Mouse (Mus musculus): ENCODE measurements around the gene Polg2.
"Not testable (repeated sequence)": the region's sequence is repeated elsewhere in the genome, so short reads cannot be mapped to it uniquely, and the experiment has no call there.

Polg2 gene

DNA sequence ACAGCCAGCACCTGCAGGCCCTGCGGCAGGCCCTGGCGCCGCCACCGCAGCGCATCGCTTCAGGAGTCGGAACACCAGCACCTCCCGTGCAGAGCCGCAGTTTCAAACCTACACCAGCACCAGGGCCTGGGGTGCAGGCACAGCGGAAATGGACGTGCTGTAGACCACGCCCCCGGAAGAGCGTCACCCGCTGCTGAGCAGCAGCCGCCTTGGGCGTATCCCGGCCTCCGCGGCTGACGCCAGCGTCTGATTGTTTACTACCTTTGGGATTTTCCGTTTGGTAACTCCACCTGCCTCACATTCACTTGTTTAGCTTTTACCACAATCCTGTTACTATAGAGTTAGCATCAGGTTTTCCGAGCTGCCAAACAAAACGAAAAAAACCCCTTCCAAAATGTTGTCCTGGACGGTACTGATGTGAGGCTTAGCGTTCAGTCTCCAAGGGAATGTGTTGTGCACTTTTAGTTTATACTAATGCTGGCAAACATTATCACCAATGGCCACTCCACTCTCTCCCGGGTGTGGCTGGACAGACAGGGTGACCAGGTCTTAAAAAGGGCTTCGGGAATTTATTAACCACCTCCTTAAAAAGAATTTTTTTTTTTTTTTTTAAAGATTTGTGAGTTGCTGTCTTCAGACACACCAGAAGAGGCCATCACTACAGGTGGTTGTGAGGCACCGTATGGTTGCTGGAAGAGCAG, at the start of gene Polg2:
TSS of gene Polg2 (minus strand) at position 150 of the 701 bp plus-strand sequence.
- peak; percentile 93 to 95 for DNase-seq

DNA sequence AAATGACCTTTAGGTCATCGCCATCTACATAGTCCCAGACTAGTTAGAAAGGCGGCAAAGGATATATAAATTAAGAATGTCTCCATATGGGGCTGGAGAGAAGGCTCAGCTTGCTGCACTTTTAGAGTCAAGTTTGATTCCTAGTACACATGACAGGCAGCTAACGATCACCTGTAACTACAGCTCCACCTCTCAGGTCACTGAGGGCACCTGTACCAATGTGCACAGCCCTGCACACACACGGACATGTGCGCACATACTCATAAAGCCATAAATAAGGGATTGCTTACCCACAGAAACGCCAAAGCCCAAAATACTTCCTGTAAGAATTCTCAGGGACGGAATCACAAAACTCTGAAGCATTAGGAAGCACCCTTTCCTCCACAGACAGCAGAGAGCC, 48.7 kb upstream of the Polg2 start:
- no peak for DNase-seq

DNA sequence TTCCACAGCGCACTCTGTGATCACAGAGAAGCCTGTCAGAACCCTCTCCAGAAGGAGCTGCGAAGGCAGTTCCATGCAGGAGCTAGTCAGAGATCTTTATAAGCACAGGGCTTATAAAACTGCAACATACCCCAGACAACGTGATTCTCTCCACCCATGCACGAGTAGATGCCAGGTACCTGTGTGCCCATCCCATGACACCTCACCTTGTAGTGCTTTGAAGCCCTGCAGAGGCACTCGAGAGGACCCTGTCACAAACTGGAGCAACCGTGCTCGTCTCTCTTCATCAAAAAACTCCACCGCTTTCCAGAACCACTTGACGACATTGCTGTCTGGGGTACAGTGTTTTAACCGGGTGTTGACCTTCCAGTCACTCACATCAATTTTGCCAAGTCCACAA, 45.1 kb upstream of the Polg2 start:
- DNase-seq = no peak

DNA sequence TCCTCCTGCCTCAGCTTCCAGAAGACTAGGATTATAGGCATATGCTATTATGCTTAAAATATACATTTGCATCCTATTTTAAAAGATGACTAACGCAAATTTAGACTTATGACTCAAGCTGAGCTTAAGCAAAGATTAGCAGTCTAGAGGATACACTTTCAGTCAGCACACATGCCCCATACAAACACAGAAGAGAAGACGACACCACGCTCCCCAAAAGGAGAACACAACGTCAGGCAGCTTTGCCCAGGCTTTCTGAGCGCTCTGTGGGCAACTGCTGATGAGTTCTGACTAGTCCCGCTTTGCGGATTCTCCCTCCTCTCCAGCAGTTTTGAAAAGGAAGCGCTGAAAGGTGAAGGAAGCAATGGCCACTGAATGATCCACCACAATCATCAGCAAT, 44.4 kb upstream of the Polg2 start:
- no peak for DNase-seq

- no peak for DNase-seq
These were observed 43.6 kb upstream of the Polg2 start for GRCm38 (mm10) chr11:106822911-106823310.

DNA sequence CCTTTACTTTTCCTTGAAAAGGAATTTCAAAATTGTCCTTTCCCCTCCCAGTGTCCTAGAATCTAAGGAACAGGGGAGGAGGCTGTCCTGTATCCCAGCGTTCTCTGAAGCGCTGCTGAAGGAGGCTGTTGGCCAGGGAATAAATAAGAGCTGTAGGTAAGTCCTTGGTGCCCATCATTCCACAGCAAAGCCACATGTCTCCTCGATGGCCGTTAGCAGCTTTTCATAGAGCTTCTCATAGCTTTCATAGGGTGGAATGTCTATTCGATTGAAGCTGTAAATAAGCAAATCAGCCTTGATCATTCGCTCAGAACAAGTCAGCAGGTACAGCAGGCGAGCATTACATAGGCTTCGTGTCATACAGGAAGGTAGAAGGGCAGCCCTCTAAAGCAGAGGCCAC, 43.2 kb upstream of the Polg2 start:
- no peak for DNase-seq

GRCm38 (mm10) chr11:106821397-106821796, 42.1 kb upstream of the Polg2 start:
- DNase-seq = no peak

- peak; percentile 72 to 74 for DNase-seq
These were observed 41.6 kb upstream of the Polg2 start for GRCm38 (mm10) chr11:106820972-106821371.

- no peak for DNase-seq
These were observed 40.9 kb upstream of the Polg2 start for GRCm38 (mm10) chr11:106820252-106820651.

GRCm38 (mm10) chr11:106819595-106819994, 40.3 kb upstream of the Polg2 start:
- DNase-seq = no peak

- DNase-seq = no peak
These were observed 39.0 kb upstream of the Polg2 start for GRCm38 (mm10) chr11:106818341-106818740.

DNA sequence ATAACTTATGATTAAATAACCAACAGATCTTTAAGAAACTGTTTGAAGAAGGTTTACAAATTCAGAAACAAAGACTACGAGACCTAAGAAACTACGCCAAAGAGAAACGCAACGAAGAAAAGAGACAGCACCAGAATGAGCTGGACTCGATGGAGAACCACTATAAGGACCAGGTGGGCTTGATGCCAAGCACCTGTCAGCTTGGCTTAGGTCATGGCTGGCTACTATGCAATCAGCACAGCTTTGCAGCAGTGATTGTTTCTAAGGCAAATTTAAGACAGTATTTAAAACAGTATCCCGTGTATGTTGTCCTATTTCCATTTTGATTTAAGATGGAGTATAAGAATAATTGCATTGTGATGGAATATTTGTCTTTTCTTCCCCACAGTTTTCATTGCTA, 38.5 kb upstream of the Polg2 start:
- no peak for DNase-seq

- no peak for DNase-seq
These were observed 37.8 kb upstream of the Polg2 start for GRCm38 (mm10) chr11:106817156-106817555.

DNA sequence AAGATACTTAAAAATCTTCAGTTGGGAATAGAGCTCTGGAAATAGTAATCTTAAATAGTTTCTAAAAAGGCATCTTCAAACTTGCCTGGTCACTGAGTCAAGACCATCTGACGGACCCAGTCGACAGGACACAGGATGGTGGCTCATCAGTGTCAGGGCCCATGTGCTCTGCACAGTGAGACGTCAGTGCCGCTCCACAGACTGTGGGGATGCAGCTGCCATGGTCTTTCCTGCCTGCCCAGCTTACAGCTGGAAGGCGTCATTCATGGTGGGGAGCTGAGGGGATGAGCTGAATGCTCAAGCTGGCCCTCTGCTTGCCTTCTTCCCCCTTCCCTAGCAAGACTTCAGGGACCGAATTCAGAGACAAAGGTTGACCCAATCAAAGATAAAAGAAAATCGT, 37.0 kb upstream of the Polg2 start:
- peak in 1 of 2 experiments; percentile 42 for DNase-seq

GRCm38 (mm10) chr11:106815761-106816160, 36.4 kb upstream of the Polg2 start:
- DNase-seq = no peak

- no peak for DNase-seq
These were observed 36.0 kb upstream of the Polg2 start for GRCm38 (mm10) chr11:106815331-106815730.

- no peak for DNase-seq
These were observed 35.4 kb upstream of the Polg2 start for GRCm38 (mm10) chr11:106814601-106815320.

- no peak for DNase-seq
These were observed 33.2 kb upstream of the Polg2 start for GRCm38 (mm10) chr11:106812410-106813136.

DNA sequence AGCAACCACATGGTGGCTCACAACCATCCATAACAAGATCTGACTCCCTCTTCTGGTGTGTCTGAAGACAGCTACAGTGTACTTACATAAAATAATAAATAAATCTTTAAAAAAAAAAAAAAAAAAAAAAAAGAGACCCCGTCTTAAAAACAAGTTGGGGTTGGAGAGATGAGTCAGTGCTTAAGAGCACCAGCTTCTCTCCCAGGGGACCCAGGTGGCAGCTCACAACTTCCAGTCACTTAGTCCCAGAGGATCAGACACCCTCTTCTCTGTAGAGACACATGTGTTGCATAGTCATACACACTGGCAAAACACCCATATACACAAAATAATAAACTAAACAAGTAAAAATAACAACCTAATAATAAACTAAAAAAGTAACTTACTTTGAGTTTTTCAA, 28.1 kb upstream of the Polg2 start:
- DNase-seq = not testable (repeated sequence)

DNA sequence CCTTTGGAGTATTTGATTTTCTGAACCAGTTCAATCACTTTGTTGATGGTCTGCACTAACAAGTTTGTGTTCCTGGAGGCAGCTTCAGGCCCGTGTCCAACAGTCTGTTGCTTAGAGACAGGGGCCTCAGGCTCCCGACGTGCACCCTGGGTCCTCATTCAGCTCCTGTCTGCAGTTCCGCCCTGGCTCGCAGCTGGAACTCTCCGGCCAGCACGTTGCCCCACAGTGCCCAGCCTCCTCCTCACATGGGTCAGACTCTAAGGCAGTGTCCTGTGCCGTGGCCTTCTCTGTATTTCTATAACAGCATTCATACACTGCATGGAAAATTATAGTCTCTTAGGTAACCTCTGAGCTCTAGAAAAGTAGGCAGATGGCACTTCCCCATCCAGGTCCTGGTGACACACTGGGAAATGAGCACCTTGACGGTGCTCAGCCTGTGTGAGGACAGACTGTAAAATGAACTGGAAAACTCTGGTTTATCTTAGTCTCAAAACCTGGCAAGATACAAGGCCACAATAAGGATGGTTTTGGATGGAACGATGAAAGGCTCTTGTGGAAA, 22.8 kb upstream of the Polg2 start:
- no peak for DNase-seq

DNA sequence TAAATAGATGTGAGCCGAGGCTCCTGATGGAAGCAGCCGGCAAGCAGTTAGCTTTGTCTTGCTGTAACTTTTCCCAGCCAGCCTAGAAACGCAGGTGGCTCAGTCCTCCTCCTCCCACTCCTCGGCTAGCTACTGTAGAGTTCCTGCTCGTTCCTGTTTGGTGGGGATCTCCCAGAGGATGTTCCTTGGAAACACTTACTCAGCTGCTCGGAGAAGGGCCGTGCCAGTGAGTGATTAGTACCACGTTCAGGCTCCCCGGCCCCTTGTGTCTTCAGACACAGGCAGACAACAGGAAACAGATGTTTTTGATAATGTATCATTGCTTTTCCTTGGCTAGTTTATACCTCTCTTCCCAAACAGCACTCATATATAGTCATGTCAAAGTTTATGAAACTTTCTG, 16.3 kb upstream of the Polg2 start:
- DNase-seq = peak in 1 of 2 experiments; percentile 39

GRCm38 (mm10) chr11:106793846-106794245, 14.5 kb upstream of the Polg2 start:
- no peak for DNase-seq

DNA sequence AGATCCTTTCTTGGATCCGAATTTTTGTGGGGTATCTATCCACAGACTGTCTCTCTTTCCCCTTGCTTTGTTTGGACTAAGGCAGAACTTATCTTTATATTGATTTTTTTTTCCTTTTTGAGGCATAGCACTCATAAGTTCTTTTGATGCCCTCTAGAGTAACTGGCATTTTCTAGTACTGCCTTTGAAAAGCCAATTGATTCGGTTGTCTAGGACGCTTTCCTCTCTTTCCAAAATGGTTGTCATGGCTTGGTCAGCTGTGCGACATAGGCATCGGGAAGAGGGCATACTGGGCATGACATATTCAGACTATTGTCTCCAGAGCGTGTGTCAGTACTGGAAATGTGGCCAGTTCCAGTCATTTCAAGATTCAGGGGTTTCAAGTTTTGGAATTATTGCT, 10.3 kb upstream of the Polg2 start:
- no peak for DNase-seq

Data from lung, postnatal 4 days (tissue).